Mouse (Mus musculus): ENCODE measurements around the gene Vmn2r70. TPM values are rescaled to one million over a fixed set of nuclear protein-coding genes. Genes with fewer than 3 reads are reported as not detected.

Vmn2r70 gene
- not detected for total RNA-seq (2021)
- long read RNA-seq, experiment 1 = 0 reads
- long read RNA-seq, experiment 2 = 0 reads

DNA sequence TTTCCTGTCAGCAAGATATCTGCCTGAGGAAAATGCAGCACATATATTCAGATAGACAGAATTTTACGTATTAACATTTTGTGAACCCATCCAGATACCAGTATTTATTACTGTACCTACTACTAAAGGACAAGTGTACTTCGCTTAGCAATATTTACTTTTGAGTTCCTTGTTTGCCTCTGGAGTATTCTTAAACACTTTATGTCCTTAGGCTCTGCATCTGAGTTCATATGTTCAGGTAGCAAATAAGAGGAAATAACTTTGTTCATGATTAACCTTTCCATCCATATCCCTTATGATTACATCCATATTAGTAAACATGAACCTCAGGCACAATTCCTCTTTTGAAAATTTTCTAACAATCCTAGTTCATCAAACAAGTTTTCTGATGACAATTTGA, at the start of gene Vmn2r70:
TSS of gene Vmn2r70 (minus strand) at position 101 of the 400 bp plus-strand sequence.
- no peak for DNase-seq (ENCODE audit: low spot score in 2 of 2)

DNA sequence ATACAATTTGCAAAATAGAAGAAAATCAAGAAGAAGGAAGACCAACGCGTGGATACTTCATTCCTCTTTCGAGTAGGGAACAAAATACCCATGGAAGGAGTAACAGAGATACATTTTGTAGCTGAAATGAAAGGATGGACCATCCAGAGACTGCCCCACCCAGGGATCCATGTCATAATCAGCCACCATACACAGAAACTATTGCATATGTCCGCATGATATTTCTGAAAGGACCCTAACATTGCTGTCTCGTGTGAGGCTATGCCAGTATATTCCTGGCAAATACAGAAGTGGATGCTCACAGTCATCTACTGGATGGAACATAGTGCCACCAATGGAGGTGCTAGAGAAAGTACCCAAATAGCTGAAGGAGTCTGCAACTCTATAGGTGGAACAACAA, 6.2 kb downstream of the Vmn2r70 start, which contains the start of gene Vmn2r71:
TSS of gene Vmn2r71 (plus strand) at position 301 of the 400 bp plus-strand sequence.
- no peak for DNase-seq (ENCODE audit: low spot score in 2 of 2)

DNA sequence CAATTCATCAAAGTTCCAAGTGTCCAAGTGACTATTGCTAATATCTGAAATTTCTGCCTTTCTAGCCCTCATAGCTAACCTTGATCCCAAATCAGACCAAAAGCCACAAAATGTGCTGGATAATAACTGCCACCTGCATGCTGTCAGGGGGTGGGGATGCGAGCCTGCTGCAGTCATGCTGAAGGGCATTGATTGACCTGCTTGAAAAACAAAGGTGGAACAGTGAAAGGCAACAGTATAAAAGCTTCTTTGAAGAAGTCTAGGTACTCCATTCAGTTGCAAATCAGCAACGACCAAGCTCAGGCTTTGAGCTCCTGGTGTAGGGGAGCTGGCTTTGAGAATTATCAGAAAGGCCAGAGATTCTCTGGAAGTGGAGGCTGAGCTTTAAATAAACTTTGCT, 25.9 kb downstream of the Vmn2r70 start:
- no peak for DNase-seq (ENCODE audit: low spot score in 2 of 2)

DNA sequence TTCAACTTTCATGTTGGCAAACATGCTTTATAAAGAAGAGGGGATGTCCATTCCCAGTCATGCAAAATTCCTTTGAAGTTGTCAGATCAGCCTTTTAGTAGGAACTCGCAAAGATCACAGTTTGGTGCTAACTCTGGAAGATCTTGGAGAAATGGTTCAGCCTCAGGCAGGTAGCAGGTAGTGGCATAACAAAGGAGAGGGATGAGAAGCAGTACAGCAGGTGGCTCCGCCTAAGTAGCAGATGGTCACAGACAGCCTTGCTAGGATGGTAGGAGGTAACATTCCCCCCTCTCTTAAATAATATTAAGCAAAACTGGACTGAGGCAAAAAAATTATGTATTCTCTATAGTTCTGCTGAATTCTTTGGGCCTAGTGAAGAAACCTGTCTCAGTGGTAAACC, 26.9 kb downstream of the Vmn2r70 start:
- no peak for DNase-seq (ENCODE audit: low spot score in 2 of 2)

Other genes with a start within 250 kb of the Vmn2r70 start
- gene Vmn2r69, start 153.3 kb downstream of the Vmn2r70 start, total RNA-seq (2021) = not detected
- gene Vmn2r71, start 6.1 kb downstream of the Vmn2r70 start, total RNA-seq (2021) = not detected
- not detected for gene Vmn2r72, start 185.9 kb upstream of the Vmn2r70 start, total RNA-seq (2021)

All from left cerebral cortex, adult 18-20 months (tissue).